Mouse (Mus musculus) telencephalon, adult 2 months (tissue): ENCODE measurements around the gene Ssna1.

Experiments used
- DNase-seq: peaks from one replicate; pipeline ENCODE4 v3.0.0-alpha.2; 2011; ENCODE audit warnings: low read depth, low spot score

Gene Ssna1

DNA sequence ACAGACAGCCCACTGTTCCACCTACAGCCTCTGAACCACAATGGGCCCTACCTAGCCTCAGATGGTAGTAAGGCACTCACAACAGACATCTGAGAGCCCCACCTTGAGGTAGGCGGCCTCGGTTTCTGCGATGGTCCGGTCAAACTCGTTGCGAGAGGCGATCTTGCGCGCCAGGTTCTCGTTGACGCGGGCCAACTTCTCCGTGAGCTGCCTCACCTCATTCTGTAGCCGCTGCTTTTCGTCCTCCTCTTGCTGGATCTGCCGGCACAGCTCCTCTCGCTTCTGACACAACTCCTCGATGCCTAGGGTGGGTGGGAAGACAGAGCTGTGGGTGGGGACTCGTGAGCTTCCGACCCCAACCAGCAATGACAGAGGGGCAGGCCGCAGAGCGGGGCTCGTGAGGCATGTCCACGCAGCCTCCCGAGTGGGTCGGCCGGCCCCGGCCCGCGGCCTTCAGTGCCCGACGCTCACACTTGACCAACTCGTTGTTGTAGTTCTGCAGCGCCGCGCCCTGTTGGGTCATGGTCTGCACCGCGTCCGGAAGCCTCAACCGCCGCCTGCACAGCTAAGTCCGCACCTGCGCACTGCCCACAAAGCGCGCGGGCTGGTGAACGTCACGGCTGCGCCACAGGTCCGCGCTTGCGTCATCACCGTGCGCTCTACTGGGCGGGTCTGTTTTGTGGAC is at the start of gene Ssna1, which contains the start of gene Anapc2:
Gene Ssna1 (minus strand): TSS at position 612 of the 685 bp plus-strand sequence.
Gene Anapc2 (plus strand): TSS at position 652 of the 685 bp plus-strand sequence.
- peak; percentile 91 for DNase-seq

DNA sequence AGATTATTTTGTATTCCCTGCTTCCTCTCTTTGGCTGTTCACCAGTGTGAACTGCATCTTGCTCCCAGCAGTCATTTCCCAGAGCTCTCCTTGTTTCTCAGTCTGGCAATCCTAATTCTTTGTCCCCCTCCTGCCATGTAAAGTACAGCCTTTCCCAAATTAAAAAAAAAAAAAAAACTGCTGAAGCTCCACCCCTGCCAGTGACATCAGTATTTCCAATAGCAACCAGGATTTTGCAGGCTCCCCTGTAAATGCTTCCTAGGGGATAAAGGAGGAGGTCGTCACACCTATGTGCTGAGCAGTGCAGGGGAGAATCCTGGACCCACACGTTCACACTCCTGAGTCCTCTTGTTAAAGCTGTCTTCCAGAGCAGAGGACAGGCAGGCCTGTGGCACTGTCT is 47.8 kb upstream of the Ssna1 start:
- DNase-seq = no peak

DNA sequence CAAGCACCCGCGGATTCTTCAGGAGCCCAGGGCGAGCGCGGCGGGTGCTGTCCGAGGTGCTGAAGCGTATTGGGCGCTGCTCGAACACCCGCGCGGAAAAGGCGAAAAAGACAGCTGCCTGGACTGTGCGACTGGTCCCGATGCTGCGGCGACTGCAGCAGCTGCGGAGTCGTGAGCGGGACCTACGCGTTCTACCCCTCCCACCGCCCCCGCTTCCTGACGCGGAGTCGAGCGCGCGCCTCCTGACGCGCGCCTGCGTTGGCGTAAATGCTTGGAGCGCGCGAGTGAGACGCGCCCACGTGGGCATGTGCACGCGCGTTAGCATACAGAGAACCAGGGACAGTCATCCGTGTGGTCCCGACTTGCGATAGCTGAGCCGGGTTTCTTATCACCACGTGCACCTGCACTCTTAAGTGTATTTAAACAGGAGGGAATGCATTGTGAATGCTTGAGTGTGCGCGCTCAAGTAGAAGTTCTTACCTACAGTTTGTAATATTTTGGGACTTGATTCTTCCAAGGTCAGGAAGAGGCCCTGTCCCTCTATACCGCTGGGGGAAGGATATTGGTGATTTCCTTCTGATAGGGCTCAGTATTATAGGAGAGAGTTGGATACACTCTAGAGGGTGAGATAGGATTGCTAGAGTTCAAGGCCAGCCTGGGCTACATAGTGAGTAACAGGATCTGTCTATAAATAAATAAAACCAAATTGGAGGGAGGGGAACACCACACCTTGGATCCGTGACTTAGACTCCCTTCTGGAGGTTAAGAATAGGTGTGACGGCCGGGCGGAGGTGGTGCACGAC is 46.9 kb upstream of the Ssna1 start, which contains the start of gene Grin1:
Gene Grin1 (minus strand): TSS at position 217 of the 803 bp plus-strand sequence.
- peak; percentile 91 for DNase-seq

DNA sequence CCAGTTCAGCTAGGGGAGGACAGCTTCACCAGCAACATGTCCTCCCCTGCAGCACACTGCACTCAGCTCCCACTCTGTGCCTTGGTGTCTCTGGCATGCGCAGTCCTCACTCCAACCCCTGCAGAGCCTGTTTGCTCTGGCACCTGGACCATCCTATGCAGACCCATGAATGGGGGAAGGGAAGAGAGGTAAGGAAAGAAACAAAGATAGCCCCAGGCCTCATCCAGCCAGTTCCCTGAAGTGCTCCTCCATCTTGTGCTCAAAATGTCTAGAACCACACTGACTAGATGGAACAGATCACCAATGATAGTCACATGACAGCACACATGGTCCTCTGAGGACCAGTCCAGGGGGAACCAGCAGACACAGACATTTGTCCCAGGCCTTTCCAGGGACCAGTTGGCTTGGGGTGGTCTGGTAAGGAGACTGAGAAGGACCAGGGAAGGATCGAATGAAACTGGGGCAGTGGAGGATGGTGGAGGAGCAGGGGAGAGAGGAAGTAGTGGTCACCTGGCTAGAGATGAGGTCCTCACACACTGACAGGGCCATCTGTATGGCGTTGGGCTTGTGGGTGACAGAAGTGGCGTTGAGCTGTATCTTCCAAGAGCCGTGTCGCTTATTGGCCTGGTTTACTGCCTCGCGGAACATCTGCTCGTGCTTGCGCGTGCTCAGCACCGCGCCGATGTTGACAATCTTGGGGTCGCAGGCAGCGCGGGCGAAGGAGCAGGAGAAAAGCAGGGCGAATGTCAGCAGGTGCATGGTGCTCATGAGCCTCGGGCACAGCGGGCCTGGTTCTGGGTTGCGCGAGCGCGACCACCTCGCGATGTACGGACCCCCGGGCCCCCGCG is 46.1 kb upstream of the Ssna1 start:
- peak; percentile 77 for DNase-seq

DNA sequence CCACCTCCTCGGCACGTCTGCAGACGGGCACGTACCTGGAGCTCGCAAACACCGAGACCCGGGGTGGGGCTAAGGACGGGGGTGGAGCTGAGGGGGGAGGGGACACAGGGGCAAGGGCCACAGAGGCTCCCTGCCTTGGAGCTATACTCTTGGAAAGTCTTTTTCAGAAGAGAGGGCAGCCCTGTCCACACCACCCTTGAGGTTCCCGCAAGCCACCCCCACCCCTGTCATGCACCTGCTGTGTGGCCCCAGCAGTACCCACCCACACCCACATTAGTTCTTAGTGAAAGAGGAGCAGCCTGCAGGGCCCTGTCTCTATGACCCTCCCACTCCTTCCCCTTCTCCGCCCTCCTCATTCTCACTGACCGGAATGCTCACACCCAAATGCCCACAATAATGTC is 39.3 kb upstream of the Ssna1 start:
- no peak for DNase-seq

DNA sequence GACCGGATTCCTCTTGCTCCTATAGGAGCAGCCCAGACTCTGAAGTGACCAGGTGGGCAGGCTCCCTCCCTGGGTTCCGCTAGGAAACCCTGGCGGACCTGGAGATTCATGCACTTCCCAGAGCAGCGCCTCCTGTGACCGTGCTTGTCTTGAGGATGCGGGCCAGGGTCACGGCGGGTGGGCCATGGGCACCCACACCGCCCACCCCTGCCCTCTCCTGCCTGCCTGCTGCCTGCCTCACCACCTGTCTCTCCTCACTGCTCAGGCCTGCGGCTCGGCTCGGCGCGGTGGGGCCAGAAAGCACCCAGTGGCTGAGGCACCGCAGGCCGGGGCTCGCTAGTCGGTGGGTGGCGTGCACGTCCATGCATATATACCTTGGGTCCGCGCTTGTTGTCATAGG is 38.7 kb upstream of the Ssna1 start:
- no peak for DNase-seq

DNA sequence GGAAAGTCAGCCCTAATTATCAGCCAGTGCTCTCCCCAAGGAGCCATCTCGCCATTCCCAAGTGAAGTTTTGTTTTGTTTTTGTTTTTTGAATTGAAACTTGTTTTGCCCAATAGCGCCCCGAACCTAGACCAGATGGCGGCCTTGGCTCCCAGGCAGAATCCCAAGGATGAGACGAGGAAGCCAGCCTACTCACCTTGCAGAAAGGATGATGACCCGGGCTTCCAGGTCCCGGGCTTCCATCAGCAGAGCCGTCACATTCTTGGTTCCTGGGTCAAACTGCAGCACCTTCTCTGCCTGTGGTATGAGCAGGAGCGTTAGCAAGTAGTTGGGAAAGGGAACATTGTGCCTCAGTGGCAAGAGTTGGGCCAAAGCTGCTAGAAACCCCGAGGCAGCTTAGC is 37.9 kb upstream of the Ssna1 start:
- DNase-seq = no peak

DNA sequence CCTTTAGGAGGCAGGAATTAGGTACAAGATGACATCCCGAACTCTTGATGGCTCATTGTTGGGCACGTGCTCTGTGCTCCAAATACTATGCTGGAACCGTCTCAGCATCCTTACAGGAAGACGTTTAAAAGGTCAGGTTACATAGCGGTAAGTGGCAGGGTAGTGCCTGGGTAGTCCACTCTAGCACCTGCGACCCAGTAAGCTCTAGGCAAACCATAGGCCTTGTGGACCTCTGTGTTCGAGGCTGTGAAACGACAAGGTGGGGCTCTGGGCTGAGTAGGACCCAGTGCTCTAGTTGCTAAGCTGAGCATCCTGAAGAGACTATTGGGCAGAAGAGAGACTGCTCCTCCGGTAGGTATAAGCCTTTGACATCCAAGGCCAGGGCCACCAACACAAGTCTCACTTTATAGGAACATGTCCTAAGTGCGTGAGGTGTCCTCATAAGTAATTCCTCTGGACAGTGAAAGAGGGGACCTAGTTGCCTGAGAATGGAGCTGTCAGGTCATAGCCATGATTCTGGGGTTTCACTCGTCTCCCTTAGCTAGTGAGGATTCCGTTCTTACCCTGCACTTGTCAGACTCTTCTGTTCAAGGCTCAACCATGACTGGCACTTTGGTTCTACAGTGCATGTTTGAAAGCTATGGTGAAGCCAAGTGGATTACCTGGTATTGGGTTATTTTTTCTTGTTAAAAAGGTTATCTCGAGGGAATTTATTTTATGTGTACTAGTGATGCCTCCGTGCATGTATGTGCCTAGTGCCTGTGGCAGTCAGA is 33.5 kb upstream of the Ssna1 start:
- no peak for DNase-seq

DNA sequence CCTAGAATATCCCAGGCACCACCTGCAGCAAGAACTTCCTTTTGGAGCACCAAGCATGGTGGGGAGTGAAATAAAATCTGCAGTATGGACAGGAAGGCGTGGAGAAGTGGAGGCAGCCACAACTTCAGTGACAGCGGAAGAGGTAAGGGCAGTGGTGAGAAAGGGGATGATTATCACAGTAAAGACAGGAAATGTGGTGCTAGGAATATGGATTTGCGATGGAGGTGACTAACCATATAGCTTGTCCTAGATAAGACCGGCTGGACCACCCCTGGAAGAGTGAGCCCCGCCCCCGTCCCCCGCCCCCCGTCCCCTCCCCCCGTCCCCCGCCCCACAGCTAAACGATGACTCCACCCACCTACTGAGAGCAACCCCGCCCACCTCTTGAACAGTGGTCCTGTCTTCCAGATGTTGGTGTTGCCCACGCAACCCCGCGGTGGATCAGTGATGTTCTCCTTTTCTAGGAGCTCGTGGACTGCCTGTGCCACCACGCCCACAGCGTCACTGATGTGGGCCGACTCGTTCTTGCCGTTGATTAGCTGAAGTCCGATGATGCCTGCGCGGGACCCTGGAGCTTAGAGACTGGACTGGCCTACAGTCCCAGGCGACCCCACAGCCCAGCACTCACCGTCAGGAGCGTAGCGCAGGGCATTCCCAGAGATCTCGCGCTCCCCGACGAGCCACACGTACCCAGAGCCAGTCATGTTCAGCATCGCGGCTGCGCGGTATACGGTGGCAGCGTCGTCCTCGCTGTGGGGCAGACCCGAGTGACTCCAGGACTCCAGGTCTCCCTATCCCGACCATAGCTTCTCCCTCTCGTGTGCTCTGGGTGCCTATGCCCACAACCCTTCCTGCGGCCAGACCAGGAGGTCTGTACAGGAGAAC is 32.7 kb upstream of the Ssna1 start:
- DNase-seq = no peak

DNA sequence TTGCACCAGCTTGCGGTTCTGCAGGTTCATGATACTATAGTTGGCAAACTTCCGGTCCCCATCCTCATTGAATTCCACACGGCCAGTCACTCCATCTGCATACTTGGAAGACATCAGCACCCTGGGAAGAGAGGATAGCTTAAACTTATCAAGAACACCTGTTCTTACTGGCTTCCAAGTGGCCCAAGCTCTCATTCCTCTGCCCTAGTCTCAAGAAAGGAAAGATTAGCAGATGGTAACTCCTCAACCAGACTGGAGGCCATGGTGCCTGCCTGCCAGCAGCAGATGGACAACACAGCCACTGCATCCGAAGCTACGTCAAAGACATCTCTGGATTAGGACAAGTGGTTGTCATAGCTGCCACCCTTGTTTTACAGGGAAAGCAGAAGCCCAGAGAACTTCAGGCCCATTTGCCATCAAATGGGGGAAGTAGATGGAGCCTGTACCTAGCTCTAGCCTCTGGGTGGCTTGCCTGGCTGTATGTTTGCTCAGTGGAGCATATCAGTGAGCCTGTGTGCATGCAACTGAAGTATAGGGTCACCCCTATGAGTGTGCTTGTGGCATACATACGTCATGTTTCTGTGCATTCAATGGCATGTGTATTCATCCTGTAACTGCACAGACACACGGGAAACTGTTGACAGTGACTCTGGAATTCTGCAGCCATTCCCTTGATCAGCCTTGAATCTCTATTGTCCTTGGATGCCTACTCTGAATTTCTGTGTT is 31.9 kb upstream of the Ssna1 start:
- DNase-seq = no peak

DNA sequence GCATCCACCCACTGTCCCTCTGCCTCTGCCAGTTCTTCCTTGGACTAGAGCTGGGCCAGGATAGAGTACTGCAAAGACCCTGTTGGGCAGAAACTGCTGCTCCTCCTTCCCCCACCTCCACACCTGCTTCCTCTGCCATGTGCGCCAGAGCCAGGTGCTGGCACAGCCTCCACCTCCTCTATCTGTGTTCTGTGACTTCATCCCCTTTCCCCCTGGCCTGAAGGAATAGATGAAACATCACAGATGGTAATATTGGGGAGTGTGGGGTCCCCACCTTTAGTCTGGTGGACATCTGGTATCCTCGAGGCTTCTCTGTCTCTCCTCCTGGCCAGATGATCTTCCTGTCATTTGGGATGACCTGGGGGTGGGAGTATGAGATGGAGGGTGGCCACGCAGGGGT is 31.2 kb upstream of the Ssna1 start:
- DNase-seq = no peak

DNA sequence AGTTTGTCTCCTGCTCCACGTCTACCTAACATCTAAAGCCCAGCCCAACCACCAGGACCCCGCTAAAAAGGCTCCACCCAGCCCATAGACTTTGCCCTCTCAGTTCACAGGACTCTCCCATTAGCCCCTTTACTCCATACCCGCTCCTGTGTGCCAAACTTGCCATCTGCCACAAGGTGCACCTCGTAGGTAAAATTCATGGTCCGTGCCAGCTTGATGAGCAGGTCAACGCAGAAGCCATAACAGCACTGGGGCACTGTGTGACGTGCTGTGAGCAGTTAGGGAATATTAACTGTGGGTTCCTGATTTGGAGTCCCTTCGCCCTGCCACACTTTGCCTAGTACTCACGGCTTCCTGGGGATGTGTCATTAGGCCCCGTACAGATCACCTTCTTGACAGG is 25.8 kb upstream of the Ssna1 start:
- DNase-seq = no peak

DNA sequence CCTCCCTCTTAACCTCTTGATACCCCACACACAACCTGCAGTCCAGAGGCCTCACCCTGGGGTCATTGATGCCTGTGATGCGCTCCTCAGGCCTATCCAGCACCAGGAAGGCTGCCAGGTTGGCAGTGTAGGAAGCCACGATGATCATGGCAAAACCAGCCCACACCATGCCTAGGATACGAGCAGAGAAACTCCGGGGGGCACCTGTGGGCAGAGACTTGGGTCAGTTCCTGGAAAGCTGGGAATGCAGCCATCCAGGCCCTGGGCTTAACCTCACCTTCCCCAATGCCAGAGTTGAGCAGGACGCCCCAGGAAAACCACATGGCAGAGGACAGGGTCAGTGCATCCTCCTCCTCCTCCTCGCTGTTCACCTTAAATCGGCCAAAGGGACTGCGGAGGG is 24.9 kb upstream of the Ssna1 start:
- DNase-seq = no peak

DNA sequence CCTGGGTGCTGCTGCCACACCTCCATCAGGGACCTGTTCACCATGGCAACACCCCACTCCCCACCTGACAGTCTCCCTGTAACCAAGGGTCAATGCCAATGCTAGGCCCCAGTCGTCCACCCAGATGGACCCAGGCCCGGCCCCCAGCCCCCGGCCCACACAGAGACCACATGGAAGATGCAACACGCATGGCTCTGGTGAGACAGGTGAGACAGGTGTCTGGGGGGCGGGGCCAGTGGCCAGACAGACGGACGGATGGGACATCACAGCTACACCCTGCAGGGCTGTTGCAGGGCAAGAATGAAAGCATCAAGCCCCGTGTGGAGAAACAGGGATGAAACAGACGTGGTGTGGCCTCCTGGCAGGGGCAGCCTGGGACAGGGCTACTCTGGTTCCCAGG is 21.5 kb upstream of the Ssna1 start:
- DNase-seq = no peak

DNA sequence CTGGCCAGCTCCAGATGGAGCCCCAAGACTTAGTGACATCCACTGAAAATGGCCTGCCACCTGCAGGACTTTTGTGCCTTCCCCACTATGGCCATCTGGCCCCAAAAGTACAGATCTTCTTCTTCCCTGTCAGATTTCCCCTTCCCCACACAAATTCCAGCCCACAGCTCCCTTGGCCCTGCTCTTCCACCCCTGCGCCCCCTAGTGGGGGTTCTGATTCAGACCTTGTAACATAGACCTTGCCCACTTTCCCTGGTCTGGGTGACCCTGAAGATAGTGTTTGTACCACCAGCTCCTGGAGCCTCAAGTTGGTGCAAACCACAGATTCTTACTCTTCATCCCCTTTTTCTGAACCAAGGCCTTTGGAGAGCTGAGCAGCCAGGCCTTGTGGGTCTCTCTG is 20.6 kb upstream of the Ssna1 start:
- DNase-seq = no peak

DNA sequence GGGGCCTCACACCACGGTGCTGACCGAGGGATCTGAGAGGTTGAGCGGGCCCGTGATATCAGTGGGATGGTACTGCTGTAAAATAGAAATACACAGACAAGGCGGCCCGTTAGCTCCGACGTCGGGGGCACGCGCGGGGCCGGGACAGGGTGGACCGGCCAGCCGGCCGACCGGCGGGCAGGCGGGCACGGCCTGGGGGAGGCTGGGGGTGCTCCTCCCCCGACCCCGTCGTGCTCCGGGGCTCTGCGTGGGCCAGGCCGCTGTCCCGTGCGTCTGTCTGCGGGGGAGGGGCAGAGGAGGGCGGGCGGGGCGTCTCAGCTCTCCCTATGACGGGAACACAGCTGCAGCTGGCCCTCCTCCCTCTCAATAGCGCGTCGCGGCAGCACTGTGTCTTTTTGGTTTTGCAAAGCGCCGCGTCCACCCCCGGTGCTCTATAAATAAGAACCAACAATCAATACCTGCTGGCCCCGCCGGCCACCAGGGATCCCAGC is 19.9 kb upstream of the Ssna1 start:
- DNase-seq = no peak

DNA sequence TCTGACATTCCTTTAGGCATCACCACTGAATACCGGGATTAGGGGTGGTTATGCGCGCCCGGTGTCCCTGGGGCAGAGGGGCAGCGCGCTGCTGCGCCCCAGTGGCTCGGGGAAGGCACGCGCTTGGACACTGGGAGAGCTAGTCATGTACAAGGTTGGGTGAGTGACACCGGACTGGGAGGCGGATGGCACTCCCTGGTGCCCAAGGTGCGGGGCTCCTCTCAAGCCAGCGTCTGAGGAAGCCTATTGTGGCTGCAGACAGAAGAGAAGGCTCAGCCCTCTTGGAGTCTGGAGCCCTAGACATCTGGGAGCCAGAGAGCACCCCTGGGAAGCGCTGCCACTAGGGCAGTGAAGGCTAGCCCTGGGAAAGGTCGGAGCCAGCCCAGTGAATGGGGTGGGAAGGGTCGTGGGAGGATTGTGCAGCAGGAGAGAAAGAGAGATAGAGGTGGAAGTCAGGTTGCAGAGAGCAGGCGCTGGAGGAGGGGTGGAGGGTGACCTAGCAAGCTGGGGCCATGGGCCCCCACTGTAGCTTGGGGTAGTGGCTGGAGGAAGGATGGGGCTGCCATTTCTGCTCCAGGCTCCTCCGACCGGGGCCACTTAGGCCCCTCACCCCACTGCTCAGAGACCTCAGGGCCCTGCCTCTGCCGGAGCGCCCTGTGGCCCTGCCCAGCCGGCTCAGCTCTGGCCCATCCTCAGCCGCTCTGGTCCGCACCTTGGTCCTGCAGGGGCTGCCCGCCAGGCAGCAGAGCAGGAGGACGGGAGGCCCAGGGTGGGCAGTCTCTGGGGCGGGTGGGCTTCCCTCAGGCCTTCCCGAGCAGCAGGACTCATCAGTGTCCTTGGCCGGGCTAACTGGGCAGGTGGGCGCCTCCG is 19.2 kb upstream of the Ssna1 start:
- DNase-seq = no peak

DNA sequence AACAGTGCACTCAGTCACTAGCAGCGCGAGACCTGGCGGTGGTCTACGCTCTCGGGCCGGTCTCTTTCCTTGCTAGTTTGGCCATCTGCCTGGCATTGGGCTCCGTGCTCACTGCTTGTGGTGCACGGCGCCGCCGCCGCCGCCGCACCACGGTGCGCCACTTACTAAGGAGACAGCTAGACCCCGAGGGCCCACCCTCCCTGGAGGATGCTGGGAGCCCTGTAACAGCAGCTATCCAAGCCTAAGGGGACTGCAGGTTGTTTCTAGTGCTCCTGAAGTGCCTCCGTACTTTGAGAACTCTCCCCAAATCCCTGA is 18.5 kb upstream of the Ssna1 start:
- DNase-seq = no peak
